Mouse (Mus musculus) embryo, embryonic 11.5 days (tissue): ENCODE data around the gene Tmem259.
A peak's percentile ranks its signal among the peaks of the same experiment; 100 is the strongest.

Source experiments
- DNase-seq: peaks from one replicate; pipeline ENCODE4 v3.0.0-alpha.2; 2012; ENCODE audit warnings: low read depth, low spot score

The Tmem259 gene

GRCm38 (mm10) chr10:79987771-79988505 lies 3.8 kb upstream of the Tmem259 start:
- DNase-seq, result no peak

DNA sequence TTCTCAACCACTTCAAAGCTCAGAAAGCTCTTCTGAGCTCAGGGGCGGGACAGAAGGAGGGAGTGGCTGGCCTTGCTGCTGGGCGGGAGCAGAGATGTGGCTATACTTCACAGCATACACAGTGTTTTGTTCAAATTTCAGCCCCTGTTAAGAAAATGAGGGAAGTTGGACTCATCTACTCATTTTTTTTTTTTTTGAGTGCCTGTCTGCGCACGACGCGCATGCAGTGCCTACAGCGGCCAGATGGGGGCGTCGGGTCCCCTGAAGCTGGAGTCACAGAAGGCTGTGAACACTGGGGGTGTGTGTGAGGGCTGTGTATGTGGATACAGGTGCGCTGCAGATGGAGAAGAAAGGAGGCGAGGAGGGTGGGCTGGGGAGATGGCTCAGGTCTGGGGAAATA lies 2.8 kb upstream of the Tmem259 start:
- peak; percentile 79 for DNase-seq

- no peak for DNase-seq
Measured at GRCm38 (mm10) chr10:79986232-79986878, 2.2 kb upstream of the Tmem259 start.

- DNase-seq, result no peak
Measured at GRCm38 (mm10) chr10:79985334-79986231, 1.5 kb upstream of the Tmem259 start.

- DNase-seq, result peak; percentile 97
Measured at GRCm38 (mm10) chr10:79984871-79985270, 741 bp upstream of the Tmem259 start.

DNA sequence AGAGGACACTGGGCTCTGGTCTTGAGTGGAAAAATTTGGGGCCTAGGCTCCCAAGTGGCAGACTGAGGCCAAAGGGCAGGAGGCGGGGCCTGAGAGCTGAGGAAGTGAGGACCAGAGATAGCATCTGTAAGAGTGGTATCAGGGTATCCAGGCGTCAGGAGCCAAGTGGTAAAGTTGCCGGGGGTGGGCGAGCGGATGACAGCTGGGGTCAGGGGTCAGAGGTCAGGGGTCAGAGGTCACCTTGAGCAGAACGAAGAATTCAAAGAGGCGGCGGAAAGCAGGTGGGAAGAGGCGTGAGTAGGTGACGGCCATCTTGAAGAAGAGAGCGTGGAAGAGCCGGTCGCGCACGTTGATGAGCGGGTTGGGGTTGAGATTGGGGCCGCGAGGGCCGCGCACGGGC lies 460 bp downstream of the Tmem259 start:
- no peak for DNase-seq

DNA sequence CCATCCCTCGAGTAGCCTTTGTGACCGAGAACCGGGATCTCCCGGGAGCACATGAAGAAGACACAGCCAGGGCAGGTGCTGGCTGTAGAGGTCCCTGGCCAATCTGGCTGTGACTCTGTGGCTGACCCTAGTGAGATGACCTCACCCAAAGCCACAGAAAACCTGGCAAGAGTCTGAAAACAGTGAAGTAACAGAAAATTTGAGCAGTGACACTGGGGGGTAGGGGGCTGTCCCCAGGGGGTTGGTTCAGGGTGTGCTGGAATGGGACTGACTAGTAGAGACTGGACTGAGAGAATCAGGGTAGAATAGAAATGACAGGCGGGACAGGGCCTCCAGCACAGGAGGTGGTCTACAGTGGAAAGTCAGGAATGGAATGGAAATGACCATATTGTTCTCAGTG lies 925 bp downstream of the Tmem259 start:
- no peak for DNase-seq

DNA sequence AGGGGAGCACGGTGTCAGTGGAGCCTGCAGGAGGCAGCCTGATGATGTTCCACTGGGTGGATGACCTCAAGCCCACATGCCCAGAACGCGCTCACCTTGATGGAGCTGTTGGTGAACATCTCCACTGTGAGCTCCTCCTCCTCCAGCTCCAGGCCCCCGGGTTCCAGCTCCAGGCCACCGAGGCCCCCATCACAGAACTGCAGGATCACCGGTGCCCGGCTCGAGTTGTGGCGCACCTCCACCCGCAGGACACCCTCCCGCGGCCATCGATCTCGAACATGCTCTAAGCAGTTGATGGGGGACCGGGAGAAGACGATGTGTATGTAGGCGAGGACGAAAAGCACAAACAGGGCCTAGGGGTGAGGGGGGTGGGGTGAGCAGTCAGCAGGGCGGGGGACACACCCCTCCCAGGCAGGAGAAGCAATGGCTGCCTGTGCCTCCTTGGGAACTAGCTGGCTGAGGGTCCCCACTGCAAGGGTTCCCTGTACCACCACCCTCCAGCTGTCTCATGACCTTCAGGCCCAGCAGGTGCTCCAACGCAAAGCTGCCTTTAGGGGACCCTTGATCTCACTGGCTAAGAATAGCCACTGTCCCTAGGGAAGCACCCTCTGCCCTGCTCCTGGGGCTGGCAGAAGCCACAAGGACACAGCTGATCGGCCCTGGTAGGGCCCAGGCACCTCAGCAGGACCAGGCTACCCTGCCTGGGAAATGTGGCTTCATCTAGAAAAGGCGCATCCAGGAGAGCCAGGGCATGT lies 4.6 kb downstream of the Tmem259 start:
- DNase-seq, result no peak

DNA sequence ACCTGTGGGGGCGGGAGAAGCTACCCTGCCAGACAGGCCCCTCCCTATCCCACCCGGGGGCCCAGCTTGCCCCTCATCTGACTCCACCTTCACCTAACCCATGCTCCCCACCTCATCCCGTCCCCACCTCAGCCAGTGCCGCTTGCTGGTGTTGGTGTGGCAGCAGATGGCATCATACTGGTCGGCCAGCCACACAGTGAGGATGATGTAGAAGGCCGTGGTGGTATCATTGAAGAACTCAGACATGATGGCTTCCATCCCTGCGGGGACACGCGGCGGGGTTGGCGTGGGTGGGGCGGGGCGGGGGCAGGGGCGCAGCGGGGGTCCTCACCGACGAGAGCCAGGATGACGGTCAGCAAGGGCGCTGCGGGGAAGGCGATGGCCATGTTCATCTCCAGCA lies 6.1 kb downstream of the Tmem259 start:
- DNase-seq, result no peak

GRCm38 (mm10) chr10:79977324-79977723 lies 6.8 kb downstream of the Tmem259 start:
- no peak for DNase-seq

GRCm38 (mm10) chr10:79976722-79977107 lies 7.4 kb downstream of the Tmem259 start:
- no peak for DNase-seq

DNA sequence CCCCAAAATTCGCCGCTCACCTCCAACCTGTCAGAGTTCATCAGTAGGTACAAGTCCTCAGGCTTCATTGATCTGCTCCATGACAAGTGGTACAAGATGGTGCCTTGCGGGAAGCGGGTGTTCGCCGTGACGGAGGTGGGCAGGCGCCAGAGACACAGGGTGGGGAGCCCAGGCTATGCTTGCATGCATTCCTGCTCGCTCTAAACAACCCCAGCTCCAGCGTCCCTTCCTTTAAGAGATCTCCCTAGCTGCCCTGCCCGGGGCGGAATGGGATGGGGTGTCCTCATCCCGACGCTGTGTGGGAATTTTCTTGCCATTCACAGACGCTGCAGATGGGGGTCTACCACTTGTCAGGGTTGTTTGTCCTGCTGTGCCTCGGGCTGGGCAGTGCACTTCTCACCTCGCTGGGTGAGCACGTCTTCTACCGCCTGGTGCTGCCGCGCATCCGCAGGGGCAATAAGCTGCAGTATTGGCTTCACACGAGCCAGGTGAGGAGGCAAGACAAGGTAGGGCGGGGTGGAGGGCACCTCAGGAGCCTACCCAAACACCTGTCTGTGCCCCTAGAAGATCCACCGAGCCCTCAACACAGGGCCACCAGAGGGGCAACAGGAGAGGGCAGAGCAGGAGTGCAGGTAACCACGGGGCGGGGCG lies 7.9 kb downstream of the Tmem259 start:
- no peak for DNase-seq

DNA sequence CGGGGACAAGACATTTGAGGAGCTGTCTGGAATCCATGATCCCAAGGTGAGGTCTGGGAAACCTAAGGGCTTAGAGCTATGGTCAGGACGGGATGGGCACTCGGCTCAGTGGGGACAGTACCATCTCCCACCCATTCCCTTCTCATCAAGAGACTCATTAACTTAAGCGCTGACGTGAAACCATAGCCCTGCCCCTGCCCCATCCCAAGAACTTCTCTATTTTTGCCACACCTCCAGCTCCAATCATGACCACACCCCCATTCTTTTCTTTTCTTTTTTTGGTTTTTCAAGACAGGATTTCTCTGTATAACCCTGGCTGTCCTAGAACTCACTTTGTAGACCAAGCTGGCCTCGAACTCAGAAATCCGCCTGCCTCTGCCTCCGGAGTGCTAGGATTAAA lies 9.5 kb downstream of the Tmem259 start:
- DNase-seq, result no peak

GRCm38 (mm10) chr10:79974087-79974486 lies 10.0 kb downstream of the Tmem259 start:
- no peak for DNase-seq

GRCm38 (mm10) chr10:79972831-79973230 lies 11.3 kb downstream of the Tmem259 start:
- no peak for DNase-seq

DNA sequence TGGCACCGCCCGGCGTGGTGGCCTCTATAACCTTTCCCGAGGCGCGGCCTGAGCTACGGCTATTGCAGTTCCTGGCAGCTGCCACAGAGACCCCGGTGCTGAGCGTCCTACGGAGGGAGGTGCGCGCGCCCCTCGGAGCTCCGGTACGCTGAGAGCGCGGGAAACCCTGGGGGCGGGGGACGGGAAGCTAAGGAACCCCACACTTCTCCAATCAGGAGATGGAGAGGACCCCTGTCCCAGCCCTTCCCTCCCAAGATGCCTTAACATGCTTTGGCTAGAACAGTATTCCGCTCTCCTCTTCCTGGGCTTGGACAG lies 13.0 kb downstream of the Tmem259 start:
- DNase-seq, result no peak

DNA sequence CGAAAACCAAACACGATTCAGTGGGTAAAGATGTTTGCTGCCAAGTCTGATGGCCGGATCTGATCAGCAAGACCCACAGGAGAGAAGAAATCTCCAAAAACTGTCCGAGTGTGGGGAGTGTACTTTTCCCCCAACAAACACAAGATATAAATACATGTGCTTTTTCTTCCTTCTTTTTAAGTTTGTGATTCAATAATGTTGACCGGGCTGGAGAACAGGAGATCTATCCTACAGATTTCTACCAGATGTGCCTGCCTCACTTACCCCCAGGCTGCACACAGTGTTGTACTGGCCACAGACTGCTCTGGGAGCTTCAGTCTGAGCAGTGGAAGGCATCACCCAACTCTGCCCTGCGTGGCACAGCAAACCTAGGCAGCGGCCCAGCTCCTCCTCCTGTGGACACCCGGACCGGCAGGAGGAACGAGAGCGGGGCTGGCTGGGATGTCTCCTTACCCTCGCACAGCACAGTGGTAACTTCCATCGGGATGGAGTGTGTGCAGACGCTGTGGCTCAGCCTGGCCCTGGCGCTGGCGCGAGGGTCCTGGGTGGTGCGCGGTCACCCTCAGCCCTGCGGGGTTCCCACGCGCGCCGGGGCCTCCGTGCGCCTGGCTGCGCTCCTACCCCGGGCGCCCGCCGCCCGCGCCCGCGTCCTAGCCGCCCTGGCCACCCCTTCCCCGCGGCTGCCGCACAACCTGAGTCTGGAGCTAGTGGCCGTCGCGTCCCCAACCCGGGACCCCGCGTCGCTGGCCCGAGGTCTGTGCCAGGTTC lies 13.5 kb downstream of the Tmem259 start, which contains the start of gene Grin3b:
Gene Grin3b (plus strand): TSS at position 301 of the 768 bp plus-strand sequence.
- DNase-seq, result no peak

DNA sequence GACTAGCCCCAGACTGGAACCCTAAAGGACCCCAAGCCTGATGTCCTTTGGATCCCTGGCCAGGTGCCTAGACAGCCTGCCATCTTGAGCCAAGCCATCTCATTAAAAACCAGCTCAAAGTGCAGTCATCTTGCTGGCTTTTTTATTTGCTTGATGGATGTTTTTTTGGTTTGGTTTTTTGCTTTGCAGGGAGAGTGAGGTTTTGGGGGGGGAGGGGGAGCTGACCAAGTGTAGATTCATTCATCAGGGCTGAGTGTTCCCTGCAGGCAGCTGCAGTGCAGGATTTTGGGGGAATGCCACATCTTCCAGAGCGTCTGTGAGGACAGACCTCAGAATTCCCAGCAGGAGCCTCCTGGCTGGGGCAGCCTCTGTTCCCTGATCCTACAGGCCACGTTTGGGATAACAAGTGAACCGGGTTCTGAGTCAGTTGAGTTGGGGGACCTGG lies 15.0 kb downstream of the Tmem259 start:
- DNase-seq, result no peak

DNA sequence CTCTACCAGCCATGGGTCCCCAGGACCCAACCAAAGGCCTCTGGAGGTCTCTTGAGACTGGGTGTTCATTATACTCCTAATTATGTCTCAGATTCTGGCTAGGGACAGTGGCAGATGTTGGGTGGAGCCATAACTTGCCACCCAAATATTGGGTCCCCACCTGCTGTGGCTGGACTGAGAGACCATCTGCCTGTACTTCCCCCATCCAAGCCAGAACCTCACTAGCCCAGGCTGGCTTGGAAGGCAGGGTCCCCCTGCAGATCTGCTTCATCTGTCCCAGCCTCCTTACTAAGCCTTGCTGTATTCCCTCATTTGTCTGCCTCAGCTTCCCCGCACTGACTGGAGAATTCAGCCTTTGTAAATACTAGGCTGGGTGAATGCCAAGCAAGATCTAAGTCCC lies 15.9 kb downstream of the Tmem259 start:
- no peak for DNase-seq

DNA sequence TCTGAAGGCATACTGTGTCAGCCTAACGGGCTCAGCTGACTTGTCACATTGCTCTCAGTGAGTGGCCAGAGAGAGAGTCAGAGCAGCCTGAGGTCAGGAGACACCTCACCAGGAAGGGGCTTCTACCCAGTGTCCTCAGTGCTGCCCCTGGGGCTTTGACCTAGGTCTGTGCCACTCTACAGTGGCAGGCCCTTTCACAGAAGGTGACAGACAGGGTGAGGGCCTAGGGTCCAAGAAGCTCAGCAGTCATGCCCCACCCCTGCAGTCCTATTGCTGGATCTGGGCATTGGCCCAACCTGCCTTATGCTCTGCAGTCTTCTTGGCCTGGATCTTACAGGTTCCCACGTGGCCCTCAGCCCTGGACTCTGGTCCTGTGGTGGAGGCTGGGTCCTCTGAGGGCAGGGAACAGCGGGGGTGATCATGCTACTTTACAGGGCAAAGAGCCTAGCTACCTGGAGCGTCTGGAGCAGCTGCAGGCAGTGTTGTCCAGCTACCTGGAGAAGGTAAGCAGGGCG lies 17.2 kb downstream of the Tmem259 start:
- DNase-seq, result no peak
